23 mouse cellular contexts compared by ENCODE assay signal in the genomic region with DNA sequence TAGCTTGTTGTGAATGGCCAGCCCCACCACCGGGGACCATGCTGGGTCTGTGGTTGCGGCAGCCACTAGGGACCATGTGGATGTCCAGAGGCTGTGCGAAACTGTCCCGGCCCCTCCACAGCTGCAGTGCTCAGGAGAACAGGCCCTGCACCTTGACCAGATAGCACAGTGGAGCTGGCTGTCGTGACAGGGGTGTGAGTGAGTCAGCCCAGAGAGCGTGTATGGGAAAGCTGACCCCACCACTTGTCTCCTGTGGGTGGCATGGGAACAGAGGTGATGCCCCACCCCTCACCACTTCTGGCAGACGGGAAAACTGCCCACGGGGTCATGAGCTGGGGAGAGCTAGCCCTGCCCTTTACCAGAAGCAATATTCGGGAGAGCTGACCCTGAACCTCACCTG. TPM values are rescaled to one million over a fixed set of nuclear protein-coding genes. Genes with fewer than 3 reads are reported as not detected.
DNase-seq lines count a peak whose midpoint lies in the region; ATAC-seq lines count a peak whose summit lies in the region.
"Had no signal": no experiment of that assay in that cellular context is flagged by ENCODE, and none has a peak within 500 bp of the region (broad histone marks: within the 10 kb centered on the region; RNA-seq: fewer than 3 reads in every experiment).

No protein-coding gene starts in this region.

- 0 out of 2 replicates have a peak, but pooled peaks have one; percentile 36 for ATAC-seq in forebrain, embryonic 12.5 days (ENCODE audit: low FRiP score)
- peak; percentile 57 for ATAC-seq in kidney, embryonic 16.5 days (ENCODE audit: low FRiP score, low TSS enrichment)
- ATAC-seq in midbrain, embryonic 11.5 days (ENCODE audit: low FRiP score), result 0 out of 2 replicates have a peak, but pooled peaks have one; percentile 24
- ATAC-seq in midbrain, embryonic 14.5 days (ENCODE audit: low FRiP score, low TSS enrichment), result no peak
- ATAC-seq: forebrain, embryonic 16.5 days; hindbrain, embryonic 16.5 days had no signal

- no peaks in the 10 kb centered on the region for H3K9me3 ChIP-seq in forebrain, embryonic 12.5 days
- no peaks in the 10 kb centered on the region for H3K9me3 ChIP-seq in forebrain, embryonic 10.5 days
- no peaks in the 10 kb centered on the region for H3K9me3 ChIP-seq in kidney, embryonic 16.5 days (ENCODE audit: low read length)
- no peaks in the 10 kb centered on the region for H3K9me3 ChIP-seq in midbrain, embryonic 11.5 days (ENCODE audit: control insufficient read depth, low read length)
- no peaks in the 10 kb centered on the region for H3K9me3 ChIP-seq in midbrain, embryonic 14.5 days (ENCODE audit: control insufficient read depth, low read length)
- H3K9me3 ChIP-seq: G1E; heart, embryonic 10.5 days; limb, embryonic 10.5 days; limb, embryonic 15.5 days; midbrain, embryonic 10.5 days had no signal

- no peak overlapping the region for H3K27ac ChIP-seq in forebrain, embryonic 12.5 days
- H3K27ac ChIP-seq in forebrain, embryonic 10.5 days, result no peak overlapping the region
- H3K27ac ChIP-seq in kidney, embryonic 16.5 days (ENCODE audit: low read length), result no peak overlapping the region
- no peak overlapping the region for H3K27ac ChIP-seq in midbrain, embryonic 11.5 days (ENCODE audit: low read depth, low read length)
- no peak overlapping the region for H3K27ac ChIP-seq in midbrain, embryonic 14.5 days (replicated peaks; ENCODE audit: low read depth, low read length)
- H3K27ac ChIP-seq: heart, embryonic 10.5 days; limb, embryonic 10.5 days; limb, embryonic 15.5 days; midbrain, embryonic 10.5 days had no signal

- no peaks in the 10 kb centered on the region for H3K4me1 ChIP-seq in forebrain, embryonic 12.5 days
- 0 out of 2 replicates have a peak, but pooled peaks cover 3% of the 10 kb centered on the region for H3K4me1 ChIP-seq in forebrain, embryonic 10.5 days
- H3K4me1 ChIP-seq in kidney, embryonic 16.5 days (ENCODE audit: insufficient read depth, low read length), result 0 out of 2 replicates have a peak, but pooled peaks cover 2% of the 10 kb centered on the region
- no peaks in the 10 kb centered on the region for H3K4me1 ChIP-seq in midbrain, embryonic 11.5 days (ENCODE audit: control insufficient read depth, insufficient read depth, low read length)
- H3K4me1 ChIP-seq in midbrain, embryonic 14.5 days (ENCODE audit: control insufficient read depth, insufficient read depth, low read length), result no peaks in the 10 kb centered on the region
- H3K4me1 ChIP-seq: midbrain, embryonic 10.5 days had no signal

- no peaks in the 10 kb centered on the region for H3K27me3 ChIP-seq in forebrain, embryonic 12.5 days
- H3K27me3 ChIP-seq in forebrain, embryonic 10.5 days (ENCODE audit: poor library complexity, severe bottlenecking), result no peaks in the 10 kb centered on the region
- H3K27me3 ChIP-seq in kidney, embryonic 16.5 days (ENCODE audit: insufficient read depth, low read length), result no peaks in the 10 kb centered on the region
- no peaks in the 10 kb centered on the region for H3K27me3 ChIP-seq in midbrain, embryonic 11.5 days (ENCODE audit: control insufficient read depth, insufficient read depth, low read length)
- H3K27me3 ChIP-seq in midbrain, embryonic 14.5 days (ENCODE audit: control insufficient read depth, insufficient read depth, low read length), result no peaks in the 10 kb centered on the region
- H3K27me3 ChIP-seq: limb, embryonic 15.5 days had no signal

- no peak overlapping the region for H3K9ac ChIP-seq in forebrain, embryonic 12.5 days
- H3K9ac ChIP-seq in kidney, embryonic 16.5 days (replicated peaks; ENCODE audit: low read length), result no peak overlapping the region
- no peak overlapping the region for H3K9ac ChIP-seq in midbrain, embryonic 11.5 days (ENCODE audit: low read length)
- no peak overlapping the region for H3K9ac ChIP-seq in midbrain, embryonic 14.5 days (replicated peaks; ENCODE audit: low read length)
- H3K9ac ChIP-seq: limb, embryonic 15.5 days had no signal

- WGBS in forebrain, embryonic 12.5 days, result 88% methylated on average over 9 of the region's 9 CpGs
- WGBS in forebrain, embryonic 10.5 days, result 93% methylated on average over 9 of the region's 9 CpGs
- 79% methylated on average over 9 of the region's 9 CpGs for WGBS in kidney, embryonic 16.5 days
- 88% methylated on average over 9 of the region's 9 CpGs for WGBS in midbrain, embryonic 11.5 days
- 93% methylated on average over 9 of the region's 9 CpGs for WGBS in midbrain, embryonic 14.5 days

- no peak overlapping the region for H3K4me2 ChIP-seq in forebrain, embryonic 12.5 days
- H3K4me2 ChIP-seq in kidney, embryonic 16.5 days (replicated peaks; ENCODE audit: low read depth, low read length), result no peak overlapping the region
- no peak overlapping the region for H3K4me2 ChIP-seq in midbrain, embryonic 11.5 days
- no peak overlapping the region for H3K4me2 ChIP-seq in midbrain, embryonic 14.5 days (ENCODE audit: low read length)
- H3K4me2 ChIP-seq: limb, embryonic 15.5 days had no signal

- no peak overlapping the region for H3K4me3 ChIP-seq in forebrain, embryonic 12.5 days (replicated peaks)
- H3K4me3 ChIP-seq in forebrain, embryonic 10.5 days, result no peak overlapping the region
- no peak overlapping the region for H3K4me3 ChIP-seq in kidney, embryonic 16.5 days (ENCODE audit: low read length)
- no peak overlapping the region for H3K4me3 ChIP-seq in midbrain, embryonic 11.5 days (ENCODE audit: low read depth, low read length)
- H3K4me3 ChIP-seq in midbrain, embryonic 14.5 days (replicated peaks; ENCODE audit: low read depth, low read length), result no peak overlapping the region
- H3K4me3 ChIP-seq: heart, embryonic 10.5 days; limb, embryonic 10.5 days; limb, embryonic 15.5 days; midbrain, embryonic 10.5 days had no signal

- no peak for DNase-seq in forebrain, embryonic 10.5 days (ENCODE audit: extremely low spot score, low spot score)
- no peak for DNase-seq in kidney, adult 9 months
- no peak for DNase-seq in midbrain, embryonic 11.5 days (ENCODE audit: low spot score, missing footprints)
- no peak for DNase-seq in midbrain, embryonic 14.5 days
- no peak for DNase-seq in frontal cortex, postnatal 14 days (ENCODE audit: low spot score in 2 of 2)
- DNase-seq: adrenal gland, adult 8-10 months; kidney, adult 18-20 months; kidney, postnatal 10 days; layer of hippocampus, adult 9-11 months; lung, adult 2 months; lung, postnatal 14 days; right cerebral cortex, postnatal 14 days; thymus, adult 18-20 months; thymus, postnatal 25 days had no signal

- no peaks in the 10 kb centered on the region for H3K36me3 ChIP-seq in forebrain, embryonic 12.5 days (replicated peaks)
- no peaks in the 10 kb centered on the region for H3K36me3 ChIP-seq in forebrain, embryonic 10.5 days (replicated peaks)
- H3K36me3 ChIP-seq in kidney, embryonic 16.5 days (ENCODE audit: insufficient read depth, low read length), result 0 out of 2 replicates have a peak, but pooled peaks cover 3% of the 10 kb centered on the region
- no peaks in the 10 kb centered on the region for H3K36me3 ChIP-seq in midbrain, embryonic 11.5 days (ENCODE audit: control insufficient read depth, insufficient read depth, low read length)
- H3K36me3 ChIP-seq in midbrain, embryonic 14.5 days (ENCODE audit: control insufficient read depth, insufficient read depth, low read length), result no peaks in the 10 kb centered on the region
- H3K36me3 ChIP-seq: heart, embryonic 10.5 days; limb, embryonic 15.5 days had no signal

RNA-seq across cellular contexts. Expression of gene St3gal4, which starts 26.1 kb away (rescaled TPM):
- 9.9 and 12.1 TPM in 2 replicates for polyA plus RNA-seq in forebrain, embryonic 12.5 days (2016; fragmentation: Nextera tagmentation; extraction: Ambion mirVana)
- 14.5 and 15.0 TPM in 2 replicates for polyA plus RNA-seq in forebrain, embryonic 10.5 days (2016; fragmentation: Nextera tagmentation; extraction: Ambion mirVana)
- 19.4 and 20.0 TPM in 2 replicates for polyA plus RNA-seq in kidney, embryonic 16.5 days (2015; fragmentation: Nextera tagmentation; extraction: Ambion mirVana)
- polyA plus RNA-seq in midbrain, embryonic 11.5 days (2014; fragmentation: Nextera tagmentation; extraction: Ambion mirVana), result 10.7 and 11.0 TPM in 2 replicates
- polyA plus RNA-seq in midbrain, embryonic 14.5 days (2014; fragmentation: Nextera tagmentation; extraction: Ambion mirVana), result 11.1 and 12.5 TPM in 2 replicates

RNA-seq across cellular contexts. Expression of gene Dcps, which starts 30.7 kb away (rescaled TPM):
- polyA plus RNA-seq in forebrain, embryonic 12.5 days (2016; fragmentation: Nextera tagmentation; extraction: Ambion mirVana), result 90.1 and 102 TPM in 2 replicates
- 106 and 113 TPM in 2 replicates for polyA plus RNA-seq in forebrain, embryonic 10.5 days (2016; fragmentation: Nextera tagmentation; extraction: Ambion mirVana)
- polyA plus RNA-seq in kidney, embryonic 16.5 days (2015; fragmentation: Nextera tagmentation; extraction: Ambion mirVana), result 98.4 and 102 TPM in 2 replicates
- 96.8 and 98.0 TPM in 2 replicates for polyA plus RNA-seq in midbrain, embryonic 11.5 days (2014; fragmentation: Nextera tagmentation; extraction: Ambion mirVana)
- 74.6 and 81.0 TPM in 2 replicates for polyA plus RNA-seq in midbrain, embryonic 14.5 days (2014; fragmentation: Nextera tagmentation; extraction: Ambion mirVana)

RNA-seq across cellular contexts. Expression of gene Srpr, which starts 54.9 kb away (rescaled TPM):
- 81.3 and 82.6 TPM in 2 replicates for polyA plus RNA-seq in forebrain, embryonic 12.5 days (2016; fragmentation: Nextera tagmentation; extraction: Ambion mirVana)
- 78.8 and 81.3 TPM in 2 replicates for polyA plus RNA-seq in forebrain, embryonic 10.5 days (2016; fragmentation: Nextera tagmentation; extraction: Ambion mirVana)
- 128 and 130 TPM in 2 replicates for polyA plus RNA-seq in kidney, embryonic 16.5 days (2015; fragmentation: Nextera tagmentation; extraction: Ambion mirVana)
- 95.7 and 96.9 TPM in 2 replicates for polyA plus RNA-seq in midbrain, embryonic 11.5 days (2014; fragmentation: Nextera tagmentation; extraction: Ambion mirVana)
- polyA plus RNA-seq in midbrain, embryonic 14.5 days (2014; fragmentation: Nextera tagmentation; extraction: Ambion mirVana), result 49.0 and 72.5 TPM in 2 replicates

RNA-seq across cellular contexts. Expression of gene Tirap, which starts 55.0 kb away (rescaled TPM):
- 11.7 and 11.9 TPM in 2 replicates for polyA plus RNA-seq in forebrain, embryonic 12.5 days (2016; fragmentation: Nextera tagmentation; extraction: Ambion mirVana)
- 18.8 and 21.9 TPM in 2 replicates for polyA plus RNA-seq in forebrain, embryonic 10.5 days (2016; fragmentation: Nextera tagmentation; extraction: Ambion mirVana)
- 11.4 and 11.7 TPM in 2 replicates for polyA plus RNA-seq in kidney, embryonic 16.5 days (2015; fragmentation: Nextera tagmentation; extraction: Ambion mirVana)
- polyA plus RNA-seq in midbrain, embryonic 11.5 days (2014; fragmentation: Nextera tagmentation; extraction: Ambion mirVana), result 14.1 and 14.6 TPM in 2 replicates
- polyA plus RNA-seq in midbrain, embryonic 14.5 days (2014; fragmentation: Nextera tagmentation; extraction: Ambion mirVana), result 4.0 and 6.3 TPM in 2 replicates
